Mouse (Mus musculus) heart, embryonic 16.5 days (tissue): ENCODE measurements around the gene Slc24a3. TPM values are rescaled to one million over a fixed set of nuclear protein-coding genes. Genes with fewer than 3 reads are reported as not detected.

Experiments
- ATAC-seq: fragments of 200-750 bp; cut with Nextera tagmentation; replicated peaks from 2 replicates; pipeline ENCODE4 v1.8.0; 2017; ENCODE audit warnings: moderate number of reproducible peaks; ENCODE audit not compliant: insufficient read depth, low FRiP score; ENCODE audit errors: extremely low read depth
- H3K27ac ChIP-seq: fragments of 300-500 bp; sonication (generic); 2 replicates; pipeline ENCODE4 v1.5.1; 2014; ENCODE audit warnings: mild to moderate bottlenecking, low read length, control low read depth, moderate library complexity
- H3K27me3 ChIP-seq: fragments of 300-500 bp; sonication (generic); 2 replicates; pipeline ENCODE4 v1.6.1; 2014; ENCODE audit warnings: low read length, mixed read lengths; ENCODE audit not compliant: control insufficient read depth, insufficient read depth
- H3K36me3 ChIP-seq: fragments of 300-500 bp; sonication (generic); 2 replicates; pipeline ENCODE4 v1.6.1; 2014; ENCODE audit not compliant: control insufficient read depth, insufficient read depth
- H3K4me1 ChIP-seq: fragments of 300-500 bp; sonication (generic); 2 replicates; pipeline ENCODE4 v1.6.1; 2014; ENCODE audit warnings: low read length, mixed read lengths; ENCODE audit not compliant: control insufficient read depth, insufficient read depth
- H3K4me2 ChIP-seq: fragments of 300-500 bp; sonication (generic); 2 replicates; pipeline ENCODE4 v1.6.1; 2014; ENCODE audit warnings: low read depth, mild to moderate bottlenecking, control low read depth, low read length
- H3K4me3 ChIP-seq: fragments of 300-500 bp; sonication (generic); 2 replicates; pipeline ENCODE4 v1.5.1; 2014; ENCODE audit warnings: mild to moderate bottlenecking, control low read depth, low read length
- H3K9ac ChIP-seq: fragments of 300-500 bp; sonication (generic); 2 replicates; pipeline ENCODE4 v1.6.1; 2014; ENCODE audit warnings: low read length, control low read depth
- H3K9me3 ChIP-seq: fragments of 300-500 bp; sonication (generic); replicated peaks from 2 replicates; pipeline ENCODE4 v1.6.1; 2016; ENCODE audit warnings: low read length; ENCODE audit not compliant: control insufficient read depth
- WGBS: fragments of 180-500 bp; shearing (Covaris S2); extraction: QIAGEN DNeasy Blood & Tissue Kit; methylation state at CpG from one replicate; pipeline ENCODE4 v1.1.7; 2014; 5-methylcytosine and 5-hydroxymethylcytosine counted together
- polyA plus RNA-seq: library from polyadenylated mRNA; unstranded; fragments of >200 nt; fragmentation: Nextera tagmentation; extraction: Ambion mirVana; gene quantifications from 2 replicates; pipeline ENCODE4 v1.2.1, GENCODE M21; 2015

Slc24a3 gene
- polyA plus RNA-seq, 1 experiment from 2014 or later = 0.83 TPM

DNA sequence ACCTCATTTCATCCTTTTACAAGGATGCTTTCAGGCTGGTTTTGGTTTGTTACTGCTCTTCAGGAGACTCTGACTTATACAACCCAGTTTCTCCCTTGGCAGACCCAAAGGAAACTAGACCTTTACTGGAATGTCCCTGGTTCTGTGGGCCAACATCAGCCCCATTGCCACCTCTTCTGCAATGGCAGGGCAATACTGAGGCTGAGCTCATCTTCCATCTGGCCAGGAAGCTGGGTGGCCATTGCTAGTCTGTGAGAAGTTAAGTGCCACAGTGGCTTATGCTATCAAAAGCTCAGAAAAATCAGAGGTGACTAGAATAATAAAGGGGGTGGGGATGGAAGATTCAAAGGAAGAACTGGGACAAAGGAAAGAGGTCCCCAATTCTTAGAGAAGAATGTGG, 154.2 kb downstream of the Slc24a3 start:
- Histone ChIP-seq H3K36me3 (no peaks in the 10 kb centered on the region), H3K4me3 (no peak overlapping the region), H3K4me2 (no peak overlapping the region), H3K27ac (no peak overlapping the region), H3K9ac (no peak overlapping the region), H3K9me3 (no peaks in the 10 kb centered on the region), H3K27me3 (no peaks in the 10 kb centered on the region), H3K4me1 (peaks cover 5% of the 10 kb centered on the region; the same call in 1 of the 2 replicates)
- no peak for ATAC-seq

GRCm38 (mm10) chr2:145324477-145324876, 156.9 kb downstream of the Slc24a3 start:
- H3K27me3 ChIP-seq = no peaks in the 10 kb centered on the region
- no peak overlapping the region for H3K4me3 ChIP-seq
- no peaks in the 10 kb centered on the region for H3K36me3 ChIP-seq
- ATAC-seq = no peak
- H3K27ac ChIP-seq = no peak overlapping the region
- no peak overlapping the region for H3K4me2 ChIP-seq
- peaks cover 5% of the 10 kb centered on the region; the same call in 1 of the 2 replicates for H3K4me1 ChIP-seq
- WGBS = 76% methylated on average over 3 of the region's 3 CpGs
- H3K9me3 ChIP-seq = no peaks in the 10 kb centered on the region
- H3K9ac ChIP-seq = no peak overlapping the region

- no peak for ATAC-seq
- Histone ChIP-seq H3K4me1 (peaks cover 10% of the 10 kb centered on the region), H3K27ac (no peak overlapping the region), H3K4me3 (no peak overlapping the region), H3K36me3 (no peaks in the 10 kb centered on the region), H3K4me2 (no peak overlapping the region), H3K9ac (no peak overlapping the region), H3K27me3 (no peaks in the 10 kb centered on the region), H3K9me3 (no peaks in the 10 kb centered on the region)
- 48% methylated on average over 4 of the region's 4 CpGs for WGBS
Observed at GRCm38 (mm10) chr2:145325852-145326251, 158.3 kb downstream of the Slc24a3 start.

GRCm38 (mm10) chr2:145326544-145326943, 159.0 kb downstream of the Slc24a3 start:
- Histone ChIP-seq H3K4me1 (peaks cover 10% of the 10 kb centered on the region), H3K36me3 (no peaks in the 10 kb centered on the region), H3K27me3 (no peaks in the 10 kb centered on the region), H3K27ac (no peak overlapping the region), H3K4me3 (no peak overlapping the region), H3K9ac (no peak overlapping the region), H3K4me2 (no peak overlapping the region), H3K9me3 (no peaks in the 10 kb centered on the region)
- 86% methylated on average over 2 of the region's 2 CpGs for whole genome bisulfite sequencing
- no peak for ATAC-seq

DNA sequence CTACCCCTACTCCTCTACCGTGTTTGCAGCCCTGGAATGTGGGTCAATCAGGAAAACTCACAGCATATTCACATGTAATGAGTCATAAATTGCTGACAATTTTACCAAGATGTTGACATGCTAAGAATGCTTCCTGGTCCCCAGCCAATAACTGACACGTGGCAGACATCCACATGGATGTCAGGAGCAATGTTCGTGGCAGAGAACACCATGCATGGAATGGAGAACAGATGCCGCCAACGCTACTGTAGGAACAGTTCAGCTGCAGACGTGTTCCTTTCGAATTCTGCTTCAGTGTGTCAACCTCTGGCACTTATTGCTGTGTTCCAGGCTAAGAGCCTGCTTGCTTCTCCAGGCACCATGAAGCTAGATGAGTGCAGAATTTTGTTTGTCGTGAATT, 162.2 kb downstream of the Slc24a3 start:
- WGBS = 48% methylated on average over 8 of the region's 8 CpGs
- ATAC-seq = 0 out of 2 replicates have a peak, but pooled peaks have one; percentile 32
- no peak overlapping the region for H3K27ac ChIP-seq
- no peaks in the 10 kb centered on the region for H3K27me3 ChIP-seq
- no peak overlapping the region for H3K9ac ChIP-seq
- H3K4me1 ChIP-seq = peaks cover 10% of the 10 kb centered on the region
- H3K9me3 ChIP-seq = no peaks in the 10 kb centered on the region
- no peaks in the 10 kb centered on the region for H3K36me3 ChIP-seq
- no peak overlapping the region for H3K4me3 ChIP-seq
- H3K4me2 ChIP-seq = no peak overlapping the region

GRCm38 (mm10) chr2:145331525-145331924, 164.0 kb downstream of the Slc24a3 start:
- WGBS = 83% methylated on average over 1 of the region's 1 CpGs
- no peak overlapping the region for H3K4me2 ChIP-seq
- no peak overlapping the region for H3K9ac ChIP-seq
- H3K9me3 ChIP-seq = no peaks in the 10 kb centered on the region
- ATAC-seq = no peak
- no peaks in the 10 kb centered on the region for H3K27me3 ChIP-seq
- peaks cover 6% of the 10 kb centered on the region for H3K4me1 ChIP-seq
- H3K27ac ChIP-seq = no peak overlapping the region
- no peak overlapping the region for H3K4me3 ChIP-seq
- H3K36me3 ChIP-seq = no peaks in the 10 kb centered on the region

GRCm38 (mm10) chr2:145333466-145333865, 165.9 kb downstream of the Slc24a3 start:
- Histone ChIP-seq H3K4me2 (no peak overlapping the region), H3K27me3 (no peaks in the 10 kb centered on the region), H3K4me3 (no peak overlapping the region), H3K4me1 (peaks cover 6% of the 10 kb centered on the region), H3K9me3 (no peaks in the 10 kb centered on the region), H3K27ac (no peak overlapping the region), H3K36me3 (no peaks in the 10 kb centered on the region), H3K9ac (no peak overlapping the region)
- no peak for ATAC-seq

- Histone ChIP-seq H3K4me1 (no peaks in the 10 kb centered on the region), H3K4me3 (no peak overlapping the region), H3K9me3 (no peaks in the 10 kb centered on the region), H3K4me2 (no peak overlapping the region), H3K36me3 (no peaks in the 10 kb centered on the region), H3K27ac (no peak overlapping the region), H3K27me3 (no peaks in the 10 kb centered on the region), H3K9ac (no peak overlapping the region)
- ATAC-seq = no peak
Observed at GRCm38 (mm10) chr2:145336406-145336805, 168.9 kb downstream of the Slc24a3 start.

GRCm38 (mm10) chr2:145340816-145341215, 173.3 kb downstream of the Slc24a3 start:
- no peak for ATAC-seq
- Histone ChIP-seq H3K27me3 (no peaks in the 10 kb centered on the region), H3K36me3 (no peaks in the 10 kb centered on the region), H3K27ac (no peak overlapping the region), H3K4me1 (no peaks in the 10 kb centered on the region), H3K4me2 (no peak overlapping the region), H3K9ac (no peak overlapping the region), H3K4me3 (no peak overlapping the region), H3K9me3 (no peaks in the 10 kb centered on the region)
- WGBS = 76% methylated on average over 2 of the region's 2 CpGs

DNA sequence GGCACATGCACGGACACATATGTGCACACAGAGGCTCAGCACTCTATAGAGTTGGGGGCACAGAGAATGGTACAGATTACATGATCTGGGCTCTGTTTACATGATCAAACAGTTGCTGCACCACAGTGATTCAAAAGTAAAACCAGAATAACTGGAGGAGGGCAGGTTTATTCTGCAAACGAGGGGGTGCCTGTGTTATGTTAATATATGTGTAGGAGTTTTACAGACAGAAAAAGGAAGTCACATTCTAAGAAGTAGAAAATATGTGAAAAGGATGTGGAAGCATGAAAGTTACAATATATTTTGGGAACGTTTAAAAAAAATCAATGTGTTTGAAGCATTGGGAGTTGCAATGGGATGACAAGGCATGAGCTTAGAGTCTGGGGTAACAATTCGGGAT, 175.4 kb downstream of the Slc24a3 start:
- Histone ChIP-seq H3K9me3 (no peaks in the 10 kb centered on the region), H3K4me1 (no peaks in the 10 kb centered on the region), H3K4me2 (no peak overlapping the region), H3K27me3 (no peaks in the 10 kb centered on the region), H3K9ac (no peak overlapping the region), H3K36me3 (no peaks in the 10 kb centered on the region), H3K27ac (no peak overlapping the region), H3K4me3 (no peak overlapping the region)
- no peak for ATAC-seq
- WGBS = 69% methylated on average over 4 of the region's 4 CpGs
